Comparison of ENCODE assay signal across 25 mouse cellular contexts in the genomic region with DNA sequence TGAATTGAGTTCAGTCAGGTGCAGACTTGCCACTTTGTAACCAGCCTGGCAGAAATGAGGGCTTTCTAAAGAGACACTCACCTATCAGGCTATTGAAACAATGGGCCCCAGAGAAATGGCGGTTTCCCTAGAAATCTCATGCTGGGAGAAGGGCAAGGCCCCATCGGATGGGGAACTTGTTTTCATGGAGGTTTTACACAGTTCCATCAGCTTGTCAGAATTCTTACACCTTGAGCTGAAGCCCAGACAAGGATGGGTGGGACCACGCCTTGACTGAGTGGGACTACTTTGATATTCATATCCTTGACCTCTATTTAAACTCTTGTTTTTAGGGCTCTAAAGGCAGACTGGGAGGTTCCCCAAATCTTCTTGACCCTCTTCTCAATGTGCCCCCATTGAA. TPM values are rescaled to one million over a fixed set of nuclear protein-coding genes. Genes with fewer than 3 reads are reported as not detected.
A peak's percentile ranks its signal among the peaks of the same experiment; 100 is the strongest.
DNase-seq lines count a peak whose midpoint lies in the region; ATAC-seq and TF ChIP-seq lines count a peak whose summit lies in the region.
"Had no signal": no experiment of that assay in that cellular context is flagged by ENCODE, and none has a peak within 500 bp of the region (broad histone marks: within the 10 kb centered on the region; RNA-seq: fewer than 3 reads in every experiment).

No protein-coding gene starts in this region.

- 66% methylated on average over 3 of the region's 3 CpGs for WGBS in hindbrain, embryonic 14.5 days

- H3K9ac ChIP-seq in ES-E14 (ENCODE audit: insufficient read depth, low read depth, low read length, poor library complexity, severe bottlenecking): no peak overlapping the region
- no peak overlapping the region for H3K9ac ChIP-seq in hindbrain, embryonic 14.5 days
- H3K9ac ChIP-seq: embryonic facial prominence, embryonic 13.5 days; embryonic facial prominence, embryonic 15.5 days; forebrain, embryonic 12.5 days had no signal

- DNase-seq in ES-CJ7 (ENCODE audit: low read depth, low spot score) (peak; percentile 77), ES-E14 (ENCODE audit: low read depth, low spot score) (peak; percentile 22), WW6 (ENCODE audit: low read depth, low spot score) (peak; percentile 16)
- no peak for DNase-seq in hindbrain, embryonic 14.5 days (ENCODE audit: low spot score)
- DNase-seq in right cerebral cortex, adult 18-20 months: no peak
- no peak for DNase-seq in retina, postnatal 1 day
- DNase-seq: adrenal gland, adult 8-10 months; adrenal gland, postnatal 14 days; adrenal gland, postnatal 36 days; cerebellum, adult 11-12 months; cerebellum, adult 2 months; cerebellum, adult 9-10 months; cerebellum, postnatal 10 days; cerebellum, postnatal 25 days; embryo, embryonic 11 days had no signal

- H3K27ac ChIP-seq in ES-E14 (ENCODE audit: insufficient read depth, low read depth, low read length, poor library complexity, severe bottlenecking): no peak overlapping the region
- no peak overlapping the region for H3K27ac ChIP-seq in hindbrain, embryonic 14.5 days
- H3K27ac ChIP-seq: embryonic facial prominence, embryonic 13.5 days; embryonic facial prominence, embryonic 15.5 days; forebrain, embryonic 10.5 days; forebrain, embryonic 12.5 days had no signal

- H3K4me1 ChIP-seq in ES-E14 (ENCODE audit: control insufficient read depth in 2 of 2, insufficient read depth in 2 of 2, low read length in 2 of 2, poor library complexity in 1 of 2): peaks cover 0 to 2% of the 10 kb centered on the region in 2 experiments; a peak in 1 of 4 replicates
- no peaks in the 10 kb centered on the region for H3K4me1 ChIP-seq in hindbrain, embryonic 14.5 days (replicated peaks; ENCODE audit: control insufficient read depth, insufficient read depth, low read length)

- ATAC-seq in hindbrain, embryonic 14.5 days (ENCODE audit: low FRiP score): no peak
- ATAC-seq: activated CD4-positive, CD25-positive, alpha-beta regulatory T cell, adult 4 months; forebrain, embryonic 14.5 days; forebrain, embryonic 16.5 days had no signal

- in situ Hi-C loops in ES-E14 (cut with MboI; ENCODE audit: low sequenced_read_pairs in 2 of 2, unreplicated experiment in 2 of 2): no loop called here

- H3K27me3 ChIP-seq in hindbrain, embryonic 14.5 days (ENCODE audit: control insufficient read depth, insufficient read depth, low read length): no peaks in the 10 kb centered on the region
- H3K27me3 ChIP-seq: embryonic facial prominence, embryonic 13.5 days; embryonic facial prominence, embryonic 15.5 days; forebrain, embryonic 12.5 days had no signal

- H3K9me3 ChIP-seq in ES-E14 (ENCODE audit: control insufficient read depth, insufficient read depth, low read depth, low read length): no peaks in the 10 kb centered on the region
- H3K9me3 ChIP-seq in hindbrain, embryonic 14.5 days (ENCODE audit: control insufficient read depth, low read length): no peaks in the 10 kb centered on the region
- H3K9me3 ChIP-seq: embryonic facial prominence, embryonic 13.5 days; embryonic facial prominence, embryonic 15.5 days; forebrain, embryonic 10.5 days; forebrain, embryonic 12.5 days had no signal

- H3K36me3 ChIP-seq in ES-E14 (ENCODE audit: control insufficient read depth, insufficient read depth, low read length, poor library complexity, severe bottlenecking): no peaks in the 10 kb centered on the region
- no peaks in the 10 kb centered on the region for H3K36me3 ChIP-seq in hindbrain, embryonic 14.5 days (replicated peaks; ENCODE audit: control insufficient read depth, insufficient read depth)
- H3K36me3 ChIP-seq: embryonic facial prominence, embryonic 13.5 days; embryonic facial prominence, embryonic 15.5 days; forebrain, embryonic 10.5 days; forebrain, embryonic 12.5 days had no signal

- no peak overlapping the region for H3K4me2 ChIP-seq in hindbrain, embryonic 14.5 days (replicated peaks)
- H3K4me2 ChIP-seq: embryonic facial prominence, embryonic 13.5 days; embryonic facial prominence, embryonic 15.5 days; forebrain, embryonic 12.5 days had no signal

- no peak overlapping the region for H3K4me3 ChIP-seq in ES-E14 (ENCODE audit: insufficient read depth in 1 of 2, low read depth in 1 of 2, low read length in 2 of 2, poor library complexity in 1 of 2, severe bottlenecking in 1 of 2)
- no peak overlapping the region for H3K4me3 ChIP-seq in hindbrain, embryonic 14.5 days (replicated peaks; ENCODE audit: low read length)
- H3K4me3 ChIP-seq: embryonic facial prominence, embryonic 13.5 days; embryonic facial prominence, embryonic 15.5 days; erythroblast, embryonic 14.5 days; forebrain, embryonic 10.5 days; forebrain, embryonic 12.5 days had no signal

TF ChIP-seq in ES-E14, 5 proteins besides CTCF, POLR2A, EP300 and RAD21:
- no peak for TF ChIP-seq CHD2 (IDR thresholded peaks at IDR 0.05; ENCODE audit: low read depth, low read length)
- TF ChIP-seq ZC3H11A (IDR thresholded peaks at IDR 0.05; ENCODE audit: borderline replicate concordance, low read depth, low read length): no peak
- no peak for TF ChIP-seq ZNF384 (IDR thresholded peaks at IDR 0.05; ENCODE audit: low read depth, low read length)
- TF ChIP-seq HCFC1 (IDR thresholded peaks at IDR 0.05; ENCODE audit: borderline replicate concordance, insufficient read depth, low read length): no peak
- no peak for TF ChIP-seq MAFK (IDR thresholded peaks at IDR 0.05; ENCODE audit: insufficient read depth, low read depth, low read length)

RNA-seq across cellular contexts. Expression of gene Card11, which starts 33.9 kb away (rescaled TPM):
- 0.42 and 1.2 TPM in 2 replicates for total RNA-seq in ES-E14 (2012; rRNA removed)
- 0.11 TPM in 1 of 2 replicates, not detected in the other for polyA plus RNA-seq in hindbrain, embryonic 14.5 days (2014; fragmentation: Nextera tagmentation; extraction: Ambion mirVana)
- total RNA-seq: MEL had no signal
- polyA plus RNA-seq: C2C12; forebrain, embryonic 10.5 days; forebrain, embryonic 14.5 days had no signal

Comparison
In these comparisons a context has a peak if more than half of its experiments do, and no peak if none do; other contexts are left out.
1. DNase-seq: peak in ES-CJ7 (single experiment), ES-E14 (single experiment) and WW6 (single experiment); none in hindbrain, embryonic 14.5 days (single experiment), right cerebral cortex, adult 18-20 months (single experiment) and retina, postnatal 1 day (single experiment).